Mouse (Mus musculus) ovary, postnatal 36 days (tissue): ENCODE data around the gene Snrpe.

ENCODE experiments used
- DNase-seq: peaks from one replicate; pipeline ENCODE4 v3.0.0; 2022; ENCODE audit warnings: low spot score, mixed read lengths

Gene Snrpe

DNA sequence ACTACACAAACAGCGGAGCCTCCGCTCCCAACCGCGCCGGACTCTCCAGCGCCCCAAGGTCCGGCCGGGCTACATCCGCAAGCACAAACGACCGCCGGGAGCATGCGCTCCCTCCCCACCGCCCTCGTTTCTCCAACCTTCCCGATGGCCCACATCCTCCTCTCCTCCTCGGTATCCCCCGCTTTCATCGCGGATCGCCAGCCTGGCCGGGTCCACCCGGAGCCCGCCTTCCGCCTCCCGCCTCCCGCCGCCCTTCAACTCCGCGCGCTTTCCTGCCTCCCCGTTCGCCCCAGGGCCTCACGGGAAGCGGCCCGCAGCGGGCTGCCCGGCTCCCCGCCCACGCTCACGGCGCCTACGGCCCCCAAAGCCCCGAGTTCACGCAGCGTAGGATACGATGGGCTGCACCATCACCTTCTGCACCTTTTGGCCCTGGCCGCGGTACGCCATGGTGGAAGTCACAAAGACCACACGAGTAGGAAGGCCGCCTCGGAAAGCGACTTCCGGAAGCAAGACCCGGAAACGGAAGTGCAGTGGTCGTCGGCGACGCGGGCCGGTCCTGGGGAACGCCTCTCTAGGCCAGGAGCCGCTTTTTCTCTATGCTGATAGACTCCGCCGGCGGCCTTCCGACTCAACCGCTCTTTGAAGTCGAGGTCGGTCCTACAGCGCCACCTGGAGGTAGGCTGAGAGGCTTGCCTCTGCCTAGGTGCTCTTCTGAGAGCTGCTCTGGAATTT lies at the start of gene Snrpe:
Snrpe (minus strand) TSS at position 521 of the 732 bp plus-strand sequence.
- peak; percentile 96 for DNase-seq

DNA sequence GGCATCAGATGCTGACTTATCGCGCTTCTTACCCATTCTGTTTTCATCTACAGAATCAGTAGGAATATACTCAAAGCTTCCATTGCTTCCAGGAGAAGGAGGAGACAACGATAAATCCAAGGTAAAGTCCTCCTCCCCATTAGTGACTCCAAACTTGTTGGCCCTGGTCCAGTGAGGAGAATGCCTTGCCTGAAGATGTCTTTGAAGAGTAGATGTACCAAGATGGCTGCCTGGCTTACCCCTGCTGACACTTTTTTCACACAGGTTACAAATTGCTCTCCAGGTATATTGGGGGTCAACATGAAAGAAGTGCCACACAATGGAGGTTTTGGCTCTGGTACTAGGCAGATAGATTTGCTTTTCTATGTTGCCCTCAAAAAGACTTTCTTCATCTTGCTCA lies 48.8 kb upstream of the Snrpe start:
- no peak for DNase-seq

GRCm38 (mm10) chr1:133656811-133657210 lies 46.7 kb upstream of the Snrpe start:
- no peak for DNase-seq

GRCm38 (mm10) chr1:133653033-133653432 lies 42.9 kb upstream of the Snrpe start:
- DNase-seq, result no peak

GRCm38 (mm10) chr1:133650288-133651055 lies 40.4 kb upstream of the Snrpe start:
- DNase-seq, result no peak

DNA sequence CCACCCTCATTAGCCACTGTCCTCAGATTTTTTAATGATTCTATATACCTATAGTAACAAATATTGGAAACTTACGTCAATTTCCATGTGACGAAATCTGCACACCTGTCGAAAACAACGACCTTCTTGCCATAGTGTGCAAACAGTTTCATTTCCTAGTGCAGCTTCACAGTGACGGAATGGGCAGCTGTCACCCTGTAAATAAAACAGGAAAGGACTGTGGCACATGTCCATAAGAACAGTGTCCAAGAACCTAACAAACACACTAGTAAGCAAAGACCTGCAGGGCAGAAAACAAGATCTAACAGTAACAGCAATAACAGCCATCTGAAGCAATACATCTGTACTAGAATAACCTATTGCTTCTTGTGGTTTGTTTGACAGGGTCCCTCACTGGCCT lies 35.6 kb upstream of the Snrpe start:
- DNase-seq, result no peak

GRCm38 (mm10) chr1:133641163-133641562 lies 31.1 kb upstream of the Snrpe start:
- no peak for DNase-seq

DNA sequence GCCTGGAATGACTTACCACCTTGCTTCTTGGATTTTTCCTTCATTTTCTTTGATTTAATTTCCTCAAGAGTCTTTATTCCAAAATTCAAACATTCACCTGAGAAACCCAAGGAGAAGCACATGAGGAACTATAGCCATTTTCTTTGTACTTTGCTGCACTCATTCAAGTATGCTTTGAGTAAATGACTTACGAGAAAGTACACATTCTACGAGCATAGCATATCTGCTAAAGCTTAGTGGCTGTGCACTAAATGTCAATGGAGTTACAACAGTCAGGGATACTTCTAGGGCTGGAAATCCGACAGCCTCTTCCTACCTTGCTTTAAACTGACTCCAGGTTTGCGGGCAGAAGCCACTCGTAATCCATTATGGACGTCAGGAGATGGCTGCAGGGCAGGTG lies 28.4 kb upstream of the Snrpe start:
- DNase-seq, result no peak

GRCm38 (mm10) chr1:133632168-133632567 lies 22.1 kb upstream of the Snrpe start:
- DNase-seq, result no peak

- DNase-seq, result no peak
Observed at GRCm38 (mm10) chr1:133625052-133625451, 15.0 kb upstream of the Snrpe start.

- no peak for DNase-seq
Observed at GRCm38 (mm10) chr1:133618311-133618710, 8.2 kb upstream of the Snrpe start.

- DNase-seq, result no peak
Observed at GRCm38 (mm10) chr1:133617908-133618307, 7.8 kb upstream of the Snrpe start.

DNA sequence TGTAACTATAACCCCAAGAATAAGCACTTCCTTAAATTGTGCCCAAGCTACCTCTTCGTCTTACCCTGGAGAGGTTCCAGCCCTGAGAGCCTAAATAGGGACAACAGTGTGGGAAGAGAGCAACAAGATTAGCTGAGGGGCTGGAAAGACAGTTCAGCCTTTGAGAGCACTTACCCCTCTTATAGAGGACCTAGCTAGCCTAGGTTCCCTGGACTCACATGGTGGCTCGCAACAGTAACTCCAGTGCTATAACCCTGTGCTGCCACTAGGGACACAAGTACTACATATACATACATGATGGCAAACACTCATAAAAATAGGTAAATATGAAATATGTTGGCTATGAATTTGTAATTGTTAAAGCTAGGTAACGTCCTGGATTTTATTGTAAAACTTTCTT lies 3.7 kb upstream of the Snrpe start:
- DNase-seq, result no peak

- DNase-seq, result no peak
Observed at GRCm38 (mm10) chr1:133611436-133611835, 1.3 kb upstream of the Snrpe start.

GRCm38 (mm10) chr1:133610601-133611000 lies 510 bp upstream of the Snrpe start:
- no peak for DNase-seq

DNA sequence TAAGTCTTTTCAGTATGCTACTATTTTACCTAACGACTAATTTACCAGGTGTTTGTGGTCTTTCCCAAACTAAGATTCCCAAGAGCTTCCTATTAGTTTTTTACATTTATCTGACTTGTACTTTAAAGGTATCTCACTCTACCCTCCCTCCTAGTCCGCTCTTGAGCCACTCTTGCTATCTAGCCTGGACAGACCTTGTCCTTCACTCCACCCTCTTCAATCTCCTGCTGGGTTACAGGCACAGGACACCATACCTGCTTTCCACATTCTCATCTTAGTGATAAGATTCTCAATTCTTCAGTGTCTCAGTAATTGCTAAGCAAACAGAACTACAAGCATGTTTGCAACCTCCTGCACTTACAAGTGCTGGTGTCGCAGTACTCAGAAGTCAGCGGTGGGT lies 6.9 kb downstream of the Snrpe start:
- DNase-seq, result no peak

DNA sequence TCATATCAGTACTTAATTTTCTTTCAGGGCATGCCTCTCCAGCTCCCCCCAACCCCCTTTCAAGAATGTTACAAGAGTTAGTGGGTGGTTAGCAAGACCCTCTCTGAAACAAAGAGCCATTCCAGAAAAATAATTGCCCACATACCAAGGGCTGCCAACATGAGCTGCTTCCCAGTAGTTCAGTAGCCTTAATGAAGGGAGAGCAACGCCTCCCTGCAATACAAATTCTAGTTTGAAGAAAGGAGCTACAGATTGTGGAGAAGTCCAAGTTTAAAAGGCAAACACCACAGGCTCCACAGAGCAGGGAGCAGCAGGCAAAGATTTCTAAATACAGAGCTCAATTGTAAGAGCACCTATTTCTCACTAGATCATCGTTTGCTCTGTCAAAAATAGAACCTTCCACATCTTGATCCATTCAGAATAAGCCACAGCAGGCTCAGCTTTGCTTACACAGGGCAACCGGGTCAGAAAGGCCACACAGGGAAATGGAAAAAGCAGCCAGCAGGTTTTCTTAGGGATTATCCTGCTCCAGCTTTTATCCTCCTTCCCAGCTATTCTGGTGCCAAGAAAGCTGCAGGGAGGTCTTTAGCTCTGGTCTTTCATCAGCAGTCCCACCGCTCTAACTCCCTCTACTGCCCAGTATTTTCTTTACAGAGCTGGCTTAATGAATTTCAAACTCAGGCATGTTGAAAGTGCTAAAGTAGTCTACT lies 13.6 kb downstream of the Snrpe start:
- DNase-seq, result no peak

DNA sequence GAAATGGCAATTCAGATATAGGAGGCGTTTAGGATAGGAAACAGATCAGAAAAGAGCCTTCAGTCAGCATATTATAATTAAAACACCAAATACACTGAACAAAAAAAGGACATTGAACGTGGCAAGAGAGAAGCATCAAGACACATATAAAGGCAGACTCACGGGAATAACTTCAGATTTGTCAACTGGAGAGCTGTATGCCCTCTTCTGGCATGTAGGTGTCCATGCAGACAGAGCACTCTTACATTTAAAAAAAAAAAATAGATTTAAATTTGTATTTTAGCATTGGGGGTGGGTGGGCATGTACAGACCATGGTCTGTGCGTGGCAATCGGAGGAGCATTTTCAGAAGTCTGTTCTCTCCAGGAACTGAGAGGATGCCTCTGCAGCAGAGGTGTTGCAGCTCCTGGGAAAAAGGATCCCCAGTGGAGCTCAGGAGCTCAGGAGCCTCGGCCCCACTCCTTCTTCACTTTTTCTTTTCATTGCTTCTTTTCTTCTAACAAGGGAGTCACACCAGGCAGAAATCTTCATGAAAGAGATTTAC lies 24.0 kb downstream of the Snrpe start:
- no peak for DNase-seq

GRCm38 (mm10) chr1:133571293-133571692 lies 38.8 kb downstream of the Snrpe start:
- DNase-seq, result no peak
